Mouse (Mus musculus): ENCODE results near the gene Ccn6. TPM values are rescaled to one million over a fixed set of nuclear protein-coding genes. Genes with fewer than 3 reads are reported as not detected.

Ccn6 gene
- total and polyA plus RNA-seq, 2 experiments from 2014 or later: 0.37 to 0.93 TPM

GRCm38 (mm10) chr10:39171603-39172539, 8.3 kb upstream of the Ccn6 start:
- H3K36me3 ChIP-seq (ENCODE audit: insufficient read depth, low read length): no peaks in the 10 kb centered on the region
- WGBS: 5% methylated on average over 26 of the region's 26 CpGs

GRCm38 (mm10) chr10:39171134-39171533, 7.5 kb upstream of the Ccn6 start:
- H3K27me3 ChIP-seq (ENCODE audit: insufficient read depth, low read length): no peaks in the 10 kb centered on the region
- H3K4me1 ChIP-seq (ENCODE audit: insufficient read depth, low read length): peaks cover 9% of the 10 kb centered on the region
- under 1% methylated on average over 19 of the region's 19 CpGs for WGBS
- peak; percentile 96 for DNase-seq (ENCODE audit: low spot score)
- H3K9ac ChIP-seq (replicated peaks; ENCODE audit: low read length, poor library complexity, severe bottlenecking): peak overlapping the region; percentile 74
- no peaks in the 10 kb centered on the region for H3K9me3 ChIP-seq (ENCODE audit: low read length)
- no peaks in the 10 kb centered on the region for H3K36me3 ChIP-seq (ENCODE audit: insufficient read depth, low read length)
- peak overlapping the region; percentile 38 for H3K4me3 ChIP-seq (ENCODE audit: low read depth, low read length)
- H3K4me2 ChIP-seq (ENCODE audit: low read depth, low read length, poor library complexity, severe bottlenecking): peak overlapping the region; percentile 63
- peak; percentile 99 for TF ChIP-seq CTCF (IDR thresholded peaks at IDR 0.05)
- H3K27ac ChIP-seq (ENCODE audit: low read depth, low read length): peak overlapping the region; percentile 99
- peak; percentile 93 for ATAC-seq (ENCODE audit: low FRiP score)

More at GRCm38 (mm10) chr10:39171603-39172539, 8.3 kb upstream of the Ccn6 start:
- Histone ChIP-seq H3K9me3 (ENCODE audit: low read length) (no peaks in the 10 kb centered on the region), H3K4me1 (ENCODE audit: insufficient read depth, low read length) (peaks cover 5% of the 10 kb centered on the region), H3K27ac (ENCODE audit: low read depth, low read length) (peak overlapping the region; percentile 99), H3K27me3 (ENCODE audit: insufficient read depth, low read length) (no peaks in the 10 kb centered on the region), H3K4me3 (ENCODE audit: low read depth, low read length) (peak overlapping the region; percentile 38), H3K4me2 (ENCODE audit: low read depth, low read length, poor library complexity, severe bottlenecking) (peak overlapping the region; percentile 63), H3K9ac (replicated peaks; ENCODE audit: low read length, poor library complexity, severe bottlenecking) (peak overlapping the region; percentile 74)
- DNase-seq (ENCODE audit: low spot score): peak; percentile 98
- TF ChIP-seq CTCF (IDR thresholded peaks at IDR 0.05): peak; percentile 93
- peak; percentile 89 for ATAC-seq (ENCODE audit: low FRiP score)

- 10% methylated on average over 6 of the region's 6 CpGs for WGBS
- peak overlapping the region; percentile 57 for H3K27ac ChIP-seq (ENCODE audit: low read depth, low read length)
- DNase-seq (ENCODE audit: low spot score): no peak
- peak; percentile 0; the same call in 1 of the 2 replicates for ATAC-seq (ENCODE audit: low FRiP score)
- H3K9ac ChIP-seq (replicated peaks; ENCODE audit: low read length, poor library complexity, severe bottlenecking): 0 out of 2 replicates have a peak overlapping the region, but pooled peaks have one; percentile 50
- H3K4me3 ChIP-seq (ENCODE audit: low read depth, low read length): peak overlapping the region; percentile 8; the same call in 1 of the 2 replicates
- H3K9me3 ChIP-seq (ENCODE audit: low read length): no peaks in the 10 kb centered on the region
- TF ChIP-seq CTCF (IDR thresholded peaks at IDR 0.05): no peak
- H3K4me1 ChIP-seq (ENCODE audit: insufficient read depth, low read length): peaks cover 9% of the 10 kb centered on the region
- H3K4me2 ChIP-seq (ENCODE audit: low read depth, low read length, poor library complexity, severe bottlenecking): peak overlapping the region; percentile 63
- H3K36me3 ChIP-seq (ENCODE audit: insufficient read depth, low read length): no peaks in the 10 kb centered on the region
- no peaks in the 10 kb centered on the region for H3K27me3 ChIP-seq (ENCODE audit: insufficient read depth, low read length)
Measured at GRCm38 (mm10) chr10:39170706-39171105, 7.1 kb upstream of the Ccn6 start.

- ATAC-seq (ENCODE audit: low FRiP score) (0 out of 2 replicates have a peak, but pooled peaks have one; percentile 17), DNase-seq (ENCODE audit: low spot score) (peak; percentile 83)
- H3K9me3 ChIP-seq (ENCODE audit: low read length): no peaks in the 10 kb centered on the region
- TF ChIP-seq CTCF (IDR thresholded peaks at IDR 0.05): peak; percentile 95
- H3K4me2 ChIP-seq (ENCODE audit: low read depth, low read length, poor library complexity, severe bottlenecking): peak overlapping the region; percentile 63
- peaks cover 13% of the 10 kb centered on the region for H3K4me1 ChIP-seq (ENCODE audit: insufficient read depth, low read length)
- peak overlapping the region; percentile 19; the same call in 1 of the 2 replicates for H3K9ac ChIP-seq (replicated peaks; ENCODE audit: low read length, poor library complexity, severe bottlenecking)
- 5% methylated on average over 8 of the region's 8 CpGs for WGBS
- H3K4me3 ChIP-seq (ENCODE audit: low read depth, low read length): no peak overlapping the region
- peak overlapping the region; percentile 57 for H3K27ac ChIP-seq (ENCODE audit: low read depth, low read length)
- no peaks in the 10 kb centered on the region for H3K27me3 ChIP-seq (ENCODE audit: insufficient read depth, low read length)
- H3K36me3 ChIP-seq (ENCODE audit: insufficient read depth, low read length): no peaks in the 10 kb centered on the region
Measured at GRCm38 (mm10) chr10:39170181-39170580, 6.6 kb upstream of the Ccn6 start.

- no peak for DNase-seq (ENCODE audit: low spot score)
- H3K4me2 ChIP-seq (ENCODE audit: low read depth, low read length, poor library complexity, severe bottlenecking): peak overlapping the region; percentile 23
- no peak overlapping the region for H3K4me3 ChIP-seq (ENCODE audit: low read depth, low read length)
- 47% methylated on average over 9 of the region's 9 CpGs for WGBS
- peak overlapping the region; percentile 19; the same call in 1 of the 2 replicates for H3K9ac ChIP-seq (replicated peaks; ENCODE audit: low read length, poor library complexity, severe bottlenecking)
- peaks cover 15% of the 10 kb centered on the region for H3K4me1 ChIP-seq (ENCODE audit: insufficient read depth, low read length)
- H3K27me3 ChIP-seq (ENCODE audit: insufficient read depth, low read length): no peaks in the 10 kb centered on the region
- no peaks in the 10 kb centered on the region for H3K36me3 ChIP-seq (ENCODE audit: insufficient read depth, low read length)
- no peaks in the 10 kb centered on the region for H3K9me3 ChIP-seq (ENCODE audit: low read length)
- no peak for TF ChIP-seq CTCF (IDR thresholded peaks at IDR 0.05)
- ATAC-seq (ENCODE audit: low FRiP score): no peak
- 0 out of 2 replicates have a peak overlapping the region, but pooled peaks have one; percentile 18 for H3K27ac ChIP-seq (ENCODE audit: low read depth, low read length)
Measured at GRCm38 (mm10) chr10:39169642-39170041, 6.0 kb upstream of the Ccn6 start.

GRCm38 (mm10) chr10:39167611-39168010, 4.0 kb upstream of the Ccn6 start:
- peaks cover 15% of the 10 kb centered on the region for H3K4me1 ChIP-seq (ENCODE audit: insufficient read depth, low read length)
- DNase-seq (ENCODE audit: low spot score): no peak

More at GRCm38 (mm10) chr10:39167611-39168010, 4.0 kb upstream of the Ccn6 start:
- 91% methylated on average over 11 of the region's 11 CpGs for WGBS
- H3K27ac ChIP-seq (ENCODE audit: low read depth, low read length): no peak overlapping the region
- no peaks in the 10 kb centered on the region for H3K36me3 ChIP-seq (ENCODE audit: insufficient read depth, low read length)
- no peak overlapping the region for H3K4me2 ChIP-seq (ENCODE audit: low read depth, low read length, poor library complexity, severe bottlenecking)
- no peak for TF ChIP-seq CTCF (IDR thresholded peaks at IDR 0.05)
- no peak for ATAC-seq (ENCODE audit: low FRiP score)
- H3K4me3 ChIP-seq (ENCODE audit: low read depth, low read length): no peak overlapping the region
- H3K27me3 ChIP-seq (ENCODE audit: insufficient read depth, low read length): no peaks in the 10 kb centered on the region
- H3K9me3 ChIP-seq (ENCODE audit: low read length): no peaks in the 10 kb centered on the region
- H3K9ac ChIP-seq (replicated peaks; ENCODE audit: low read length, poor library complexity, severe bottlenecking): no peak overlapping the region

Data from midbrain, postnatal 0 days (tissue).